In genomic region chr6:128843479-128843992, GRCm38 (mm10) we compare ENCODE assay signal across 9 mouse cellular contexts. TPM values are rescaled to one million over a fixed set of nuclear protein-coding genes. Genes with fewer than 3 reads are reported as not detected.
DNase-seq lines count a peak whose midpoint lies in the region; ATAC-seq lines count a peak whose summit lies in the region.
"Had no signal": no experiment of that assay in that cellular context is flagged by ENCODE, and none has a peak within 500 bp of the region (broad histone marks: within the 10 kb centered on the region; RNA-seq: fewer than 3 reads in every experiment).

No protein-coding gene starts in this region.

- peak overlapping the region; percentile 79 for H3K4me3 ChIP-seq in intestine, embryonic 15.5 days (replicated peaks)
- H3K4me3 ChIP-seq in liver, embryonic 16.5 days (ENCODE audit: low read depth, low read length): peak overlapping the region; percentile 76
- H3K4me3 ChIP-seq in neural tube, embryonic 12.5 days: peak overlapping the region; percentile 73

- H3K9ac ChIP-seq in intestine, embryonic 15.5 days: peak overlapping the region; percentile 71
- peak overlapping the region; percentile 69 for H3K9ac ChIP-seq in liver, embryonic 16.5 days (ENCODE audit: low read depth, low read length)
- peak overlapping the region; percentile 51 for H3K9ac ChIP-seq in neural tube, embryonic 12.5 days

- H3K4me2 ChIP-seq in intestine, embryonic 15.5 days (replicated peaks): peak overlapping the region; percentile 72
- H3K4me2 ChIP-seq in liver, embryonic 16.5 days (ENCODE audit: low read depth, low read length): peak overlapping the region; percentile 90
- H3K4me2 ChIP-seq in neural tube, embryonic 12.5 days (replicated peaks): peak overlapping the region; percentile 62

- H3K36me3 ChIP-seq in intestine, embryonic 15.5 days: no peaks in the 10 kb centered on the region
- no peaks in the 10 kb centered on the region for H3K36me3 ChIP-seq in liver, embryonic 16.5 days (ENCODE audit: control insufficient read depth, insufficient read depth)
- no peaks in the 10 kb centered on the region for H3K36me3 ChIP-seq in neural tube, embryonic 12.5 days

- no peaks in the 10 kb centered on the region for H3K27me3 ChIP-seq in intestine, embryonic 15.5 days (replicated peaks)
- H3K27me3 ChIP-seq in liver, embryonic 16.5 days (ENCODE audit: control insufficient read depth, insufficient read depth, low read depth, low read length): no peaks in the 10 kb centered on the region
- no peaks in the 10 kb centered on the region for H3K27me3 ChIP-seq in neural tube, embryonic 12.5 days (replicated peaks)

- H3K9me3 ChIP-seq in intestine, embryonic 15.5 days: no peaks in the 10 kb centered on the region
- no peaks in the 10 kb centered on the region for H3K9me3 ChIP-seq in liver, embryonic 16.5 days (replicated peaks; ENCODE audit: control insufficient read depth, low read length)
- no peaks in the 10 kb centered on the region for H3K9me3 ChIP-seq in neural tube, embryonic 12.5 days

- H3K4me1 ChIP-seq in intestine, embryonic 15.5 days (replicated peaks): peaks cover 16% of the 10 kb centered on the region
- H3K4me1 ChIP-seq in liver, embryonic 16.5 days (ENCODE audit: control insufficient read depth, low read depth, low read length): peaks cover 23% of the 10 kb centered on the region
- H3K4me1 ChIP-seq in neural tube, embryonic 12.5 days: 0 out of 2 replicates have a peak, but pooled peaks cover 5% of the 10 kb centered on the region

- intact Hi-C loops in left cerebral cortex, postnatal 36 days (cut with DNase I): loop anchor here (2.0 to 5.0 kb wide), 2 partner anchors 41 to 689 kb away; partner anchors contain the start of gene Gabarapl1
- intact Hi-C loops in gastrocnemius, postnatal 36 days (cut with DNase I): loop anchor here (10.0 kb wide), 1 partner anchor 691 kb away; the partner anchor contains the start of gene Gabarapl1

- WGBS in intestine, embryonic 15.5 days: under 1% methylated on average over 22 of the region's 22 CpGs
- WGBS in liver, embryonic 16.5 days (ENCODE audit: insufficient replicate concordance): 0% methylated on average over 22 of the region's 22 CpGs
- WGBS in neural tube, embryonic 12.5 days: under 1% methylated on average over 22 of the region's 22 CpGs

- peak overlapping the region; percentile 97 for H3K27ac ChIP-seq in intestine, embryonic 15.5 days
- H3K27ac ChIP-seq in liver, embryonic 16.5 days (ENCODE audit: low read length): peak overlapping the region; percentile 85
- peak overlapping the region; percentile 74; the same call in 1 of the 2 replicates for H3K27ac ChIP-seq in neural tube, embryonic 12.5 days

- peak; percentile 25 to 29 for DNase-seq in left cerebral cortex, adult 18-20 months (ENCODE audit: low spot score in 2 of 2)
- DNase-seq in left cerebral cortex, postnatal 36 days (ENCODE audit: low spot score in 2 of 2): no peak
- DNase-seq in c-Kit-positive CD71-positive TER-119-negative erythroid progenitor cells, embryonic 14.5 days (ENCODE audit: low read depth): peak; percentile 65
- peak; percentile 51 to 64 for DNase-seq in gastrocnemius, postnatal 36 days
- peak; percentile 66 for DNase-seq in thymus, postnatal 0 days (ENCODE audit: low spot score)

- peak; percentile 36 for ATAC-seq in intestine, embryonic 15.5 days
- no peak for ATAC-seq in liver, embryonic 16.5 days (ENCODE audit: low read depth)
- ATAC-seq in neural tube, embryonic 12.5 days (ENCODE audit: low FRiP score, low read depth): peak; percentile 44

RNA-seq across cellular contexts. Expression of gene Klrb1b, which starts 17.4 kb away (rescaled TPM):
- not detected for total RNA-seq in left cerebral cortex, adult 18-20 months (2021)
- total RNA-seq in left cerebral cortex, postnatal 36 days (2021): not detected
- total RNA-seq in gastrocnemius, postnatal 36 days (2021): not detected
- 1.2 TPM in 2 replicates for polyA plus RNA-seq in intestine, embryonic 15.5 days (2015; fragmentation: Nextera tagmentation; extraction: Ambion mirVana)
- 0.23 and 0.46 TPM in 2 replicates for polyA plus RNA-seq in liver, embryonic 16.5 days (2015; fragmentation: Nextera tagmentation; extraction: Ambion mirVana)
- polyA plus RNA-seq in neural tube, embryonic 12.5 days (2016; fragmentation: Nextera tagmentation; extraction: Ambion mirVana): not detected in 2 replicates
- polyA plus RNA-seq in thymus, postnatal 0 days (2015; fragmentation: Nextera tagmentation; extraction: Ambion mirVana): 0.92 and 1.1 TPM in 2 replicates
- total RNA-seq: gastrocnemius, postnatal 4 days had no signal

RNA-seq across cellular contexts. Expression of gene Gm44511, which starts 17.4 kb away (rescaled TPM):
- not detected for total RNA-seq in left cerebral cortex, adult 18-20 months (2021)
- not detected for total RNA-seq in left cerebral cortex, postnatal 36 days (2021)
- not detected for total RNA-seq in gastrocnemius, postnatal 36 days (2021)
- not detected in 2 replicates for polyA plus RNA-seq in intestine, embryonic 15.5 days (2015; fragmentation: Nextera tagmentation; extraction: Ambion mirVana)
- 0.20 TPM in 1 of 2 replicates, not detected in the other for polyA plus RNA-seq in liver, embryonic 16.5 days (2015; fragmentation: Nextera tagmentation; extraction: Ambion mirVana)
- polyA plus RNA-seq in neural tube, embryonic 12.5 days (2016; fragmentation: Nextera tagmentation; extraction: Ambion mirVana): not detected in 2 replicates
- polyA plus RNA-seq in thymus, postnatal 0 days (2015; fragmentation: Nextera tagmentation; extraction: Ambion mirVana): 0.58 and 0.96 TPM in 2 replicates
- total RNA-seq: gastrocnemius, postnatal 4 days had no signal

RNA-seq across cellular contexts. Expression of gene Clec2i, which starts 43.9 kb away (rescaled TPM):
- total RNA-seq in left cerebral cortex, adult 18-20 months (2021): not detected
- not detected for total RNA-seq in left cerebral cortex, postnatal 36 days (2021)
- total RNA-seq in gastrocnemius, postnatal 36 days (2021): under 1 TPM in 1 of 2 experiments, not detected in 1; 0.18 TPM
- 0.19 and 0.21 TPM in 2 replicates for polyA plus RNA-seq in intestine, embryonic 15.5 days (2015; fragmentation: Nextera tagmentation; extraction: Ambion mirVana)
- 0.21 and 0.30 TPM in 2 replicates for polyA plus RNA-seq in liver, embryonic 16.5 days (2015; fragmentation: Nextera tagmentation; extraction: Ambion mirVana)
- polyA plus RNA-seq in neural tube, embryonic 12.5 days (2016; fragmentation: Nextera tagmentation; extraction: Ambion mirVana): not detected in 2 replicates
- 12.3 and 14.2 TPM in 2 replicates for polyA plus RNA-seq in thymus, postnatal 0 days (2015; fragmentation: Nextera tagmentation; extraction: Ambion mirVana)

RNA-seq across cellular contexts. Expression of gene BC035044, which starts 47.4 kb away (rescaled TPM):
- 1 to 10 TPM; 1.1 to 1.9 TPM for total RNA-seq in left cerebral cortex, adult 18-20 months (2021)
- 1 to 10 TPM; 1.3 to 1.4 TPM for total RNA-seq in left cerebral cortex, postnatal 36 days (2021)
- total RNA-seq in gastrocnemius, postnatal 36 days (2021): not detected
- 1.7 and 1.9 TPM in 2 replicates for polyA plus RNA-seq in intestine, embryonic 15.5 days (2015; fragmentation: Nextera tagmentation; extraction: Ambion mirVana)
- polyA plus RNA-seq in liver, embryonic 16.5 days (2015; fragmentation: Nextera tagmentation; extraction: Ambion mirVana): 6.3 and 6.6 TPM in 2 replicates
- polyA plus RNA-seq in neural tube, embryonic 12.5 days (2016; fragmentation: Nextera tagmentation; extraction: Ambion mirVana): 0.80 and 1.1 TPM in 2 replicates
- 48.3 and 50.0 TPM in 2 replicates for polyA plus RNA-seq in thymus, postnatal 0 days (2015; fragmentation: Nextera tagmentation; extraction: Ambion mirVana)

RNA-seq across cellular contexts. Expression of gene Klrb1c, which starts 54.5 kb away (rescaled TPM):
- not detected for total RNA-seq in left cerebral cortex, adult 18-20 months (2021)
- total RNA-seq in left cerebral cortex, postnatal 36 days (2021): not detected
- total RNA-seq in gastrocnemius, postnatal 36 days (2021): not detected
- polyA plus RNA-seq in intestine, embryonic 15.5 days (2015; fragmentation: Nextera tagmentation; extraction: Ambion mirVana): 0.30 and 0.34 TPM in 2 replicates
- polyA plus RNA-seq in liver, embryonic 16.5 days (2015; fragmentation: Nextera tagmentation; extraction: Ambion mirVana): 0.61 and 0.78 TPM in 2 replicates
- polyA plus RNA-seq in neural tube, embryonic 12.5 days (2016; fragmentation: Nextera tagmentation; extraction: Ambion mirVana): 0.11 TPM in 1 of 2 replicates, not detected in the other
- polyA plus RNA-seq in thymus, postnatal 0 days (2015; fragmentation: Nextera tagmentation; extraction: Ambion mirVana): 1.5 and 1.6 TPM in 2 replicates

Comparison
In these comparisons a context has a peak if more than half of its experiments do, and no peak if none do; other contexts are left out.
1. DNase-seq: peak in left cerebral cortex, adult 18-20 months (2 of 2), c-Kit-positive CD71-positive TER-119-negative erythroid progenitor cells, embryonic 14.5 days (single experiment), gastrocnemius, postnatal 36 days (2 of 2) and thymus, postnatal 0 days (single experiment); none in left cerebral cortex, postnatal 36 days (0 of 2).
2. RNA of gene Clec2i, which starts 43.9 kb away (polyA plus RNA-seq): 12.3 to 14.2 TPM in thymus, postnatal 0 days; 0.19 to 0.21 TPM in intestine, embryonic 15.5 days, 0.21 to 0.30 TPM in liver, embryonic 16.5 days and not detected in neural tube, embryonic 12.5 days; every median in the first group is over 10 times any median in the second.
3. Peak in every context shown above with its lines, with median percentiles within 50 percentile points of each other: H3K27ac ChIP-seq, H3K4me2 ChIP-seq, H3K4me3 ChIP-seq and H3K9ac ChIP-seq.